Comparison of ENCODE assay signal across 8 mouse cellular contexts in genomic region chr2:61711108-61712040, GRCm38 (mm10). TPM values are rescaled to one million over a fixed set of nuclear protein-coding genes. Genes with fewer than 3 reads are reported as not detected.
DNase-seq lines count a peak whose midpoint lies in the region; ATAC-seq and TF ChIP-seq lines count a peak whose summit lies in the region.

Gene Psmd14 (plus strand): TSS chr2:61711694.

- no peak for TF ChIP-seq EP300 in lung, postnatal 0 days (IDR thresholded peaks at IDR 0.05)

- no peak for TF ChIP-seq CTCF in lung, postnatal 0 days (IDR thresholded peaks at IDR 0.05)

- peak; percentile 97 for ATAC-seq in frontal cortex, adult (ENCODE audit: low TSS enrichment)
- peak; percentile 96 for ATAC-seq in lung, postnatal 0 days

- DNase-seq in MEL-GATA-1-ER (ENCODE audit: extremely low read depth, low read depth): peak; percentile 83
- peak; percentile 84 for DNase-seq in cerebellum, adult 8-10 months
- peak; percentile 95 for DNase-seq in hindbrain, embryonic 10.5 days (ENCODE audit: low spot score)
- peak; percentile 89 for DNase-seq in layer of hippocampus, adult 9-11 months
- DNase-seq in lung, postnatal 0 days (ENCODE audit: low spot score): peak; percentile 98
- peak; percentile 81 for DNase-seq in ovary, postnatal 14 days (ENCODE audit: low spot score)
- peak; percentile 87 for DNase-seq in thymus, postnatal 14 days

- H3K27me3 ChIP-seq in hindbrain, embryonic 10.5 days (ENCODE audit: insufficient read depth, poor library complexity, severe bottlenecking): no peaks in the 10 kb centered on the region
- H3K27me3 ChIP-seq in lung, postnatal 0 days (replicated peaks; ENCODE audit: insufficient read depth, low read length): no peaks in the 10 kb centered on the region

- 5% methylated on average over 48 of the region's 52 CpGs for WGBS in hindbrain, embryonic 10.5 days
- WGBS in lung, postnatal 0 days: 5% methylated on average over 42 of the region's 52 CpGs

- peaks cover 14% of the 10 kb centered on the region for H3K4me1 ChIP-seq in hindbrain, embryonic 10.5 days (replicated peaks)
- peaks cover 6% of the 10 kb centered on the region; the same call in 1 of the 2 replicates for H3K4me1 ChIP-seq in lung, postnatal 0 days (ENCODE audit: insufficient read depth, low read depth, low read length)

- H3K4me3 ChIP-seq in hindbrain, embryonic 10.5 days: peak within 1 kb of the TSS; percentile 78
- peak within 1 kb of the TSS; percentile 68 for H3K4me3 ChIP-seq in lung, postnatal 0 days (ENCODE audit: low read depth, low read length)

- H3K27ac ChIP-seq in hindbrain, embryonic 10.5 days: peak within 1 kb of the TSS; percentile 95
- H3K27ac ChIP-seq in lung, postnatal 0 days (ENCODE audit: low read length): peak within 1 kb of the TSS; percentile 85

- peak within 1 kb of the TSS; percentile 77 for H3K9ac ChIP-seq in lung, postnatal 0 days (replicated peaks; ENCODE audit: low read depth)

- peak within 1 kb of the TSS; percentile 68 for H3K4me2 ChIP-seq in lung, postnatal 0 days (replicated peaks; ENCODE audit: low read depth, low read length)

- no peaks in the 10 kb centered on the region for H3K9me3 ChIP-seq in hindbrain, embryonic 10.5 days
- H3K9me3 ChIP-seq in lung, postnatal 0 days (ENCODE audit: low read length): no peaks in the 10 kb centered on the region

- peaks cover 9% of the 10 kb centered on the region; the same call in 1 of the 2 replicates for H3K36me3 ChIP-seq in hindbrain, embryonic 10.5 days
- H3K36me3 ChIP-seq in lung, postnatal 0 days (ENCODE audit: insufficient read depth, low read length): no peaks in the 10 kb centered on the region

RNA-seq across cellular contexts. Expression of gene Psmd14, which starts in this region (rescaled TPM):
- 239 and 256 TPM in 2 replicates for polyA plus RNA-seq in hindbrain, embryonic 10.5 days (2016; fragmentation: Nextera tagmentation; extraction: Ambion mirVana)
- 87.4 and 94.3 TPM in 2 replicates for polyA plus RNA-seq in lung, postnatal 0 days (2015; fragmentation: Nextera tagmentation; extraction: Ambion mirVana)

Comparison
In these comparisons a context has a peak if more than half of its experiments do, and no peak if none do; other contexts are left out.
1. Peak in every context shown above with its lines: DNase-seq, ATAC-seq, H3K4me3 ChIP-seq and H3K27ac ChIP-seq.